Comparison of ENCODE assay signal across 8 mouse cellular contexts in the genomic region with DNA sequence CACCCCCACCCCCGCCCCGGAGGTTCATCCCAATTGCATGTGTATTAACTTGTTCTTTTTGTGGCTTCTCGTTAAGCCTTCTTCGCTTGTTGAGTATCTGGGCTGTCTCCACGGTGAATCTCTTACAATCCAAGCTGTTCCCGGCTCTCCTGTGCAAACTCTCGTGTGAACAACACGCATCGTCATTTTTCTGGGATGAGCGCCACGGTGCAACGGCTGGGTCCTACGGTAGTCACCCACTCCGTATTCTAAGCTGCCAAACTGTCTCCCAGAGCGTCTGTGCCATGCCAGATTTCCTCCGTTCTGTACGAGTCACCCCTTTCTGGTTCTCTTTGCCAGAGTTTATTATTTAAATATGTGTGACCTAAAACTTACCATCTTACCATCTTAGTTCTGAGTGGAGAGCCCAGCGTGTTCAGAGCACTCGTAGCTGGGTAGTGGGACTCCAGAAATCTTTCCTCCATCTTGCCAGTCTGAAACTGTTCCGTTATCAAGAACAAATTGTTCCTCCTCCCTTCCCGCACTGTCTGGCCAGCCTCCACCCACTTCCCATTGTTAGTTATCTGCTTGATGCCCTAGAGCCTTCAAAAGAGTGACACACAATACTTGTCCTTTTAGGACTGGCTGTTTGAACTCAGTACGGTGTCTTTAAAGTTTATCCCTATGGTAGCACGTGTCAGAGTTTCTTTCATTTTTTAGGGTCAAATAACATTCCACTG.
DNase-seq lines count a peak whose midpoint lies in the region; ATAC-seq and TF ChIP-seq lines count a peak whose summit lies in the region.

No protein-coding gene starts in this region.

- H3K4me3 ChIP-seq in forebrain, embryonic 14.5 days (ENCODE audit: low read depth, low read length), result no peak overlapping the region
- H3K4me3 ChIP-seq in forebrain, embryonic 10.5 days, result no peak overlapping the region
- no peak overlapping the region for H3K4me3 ChIP-seq in intestine, postnatal 0 days (ENCODE audit: low read depth, low read length)

- no peaks in the 10 kb centered on the region for H3K9me3 ChIP-seq in forebrain, embryonic 14.5 days (replicated peaks; ENCODE audit: control insufficient read depth, low read length)
- H3K9me3 ChIP-seq in forebrain, embryonic 10.5 days, result no peaks in the 10 kb centered on the region
- no peaks in the 10 kb centered on the region for H3K9me3 ChIP-seq in intestine, postnatal 0 days (ENCODE audit: control insufficient read depth)

- TF ChIP-seq CTCF in brain, embryonic 14.5 days (IDR thresholded peaks at IDR 0.05; ENCODE audit: borderline replicate concordance, extremely low read depth, insufficient read depth, insufficient read length), result no peak
- TF ChIP-seq CTCF in intestine, postnatal 0 days (IDR thresholded peaks at IDR 0.05; ENCODE audit: low read depth), result no peak

- WGBS in forebrain, embryonic 14.5 days, result 70% methylated on average over 23 of the region's 23 CpGs
- 92% methylated on average over 23 of the region's 23 CpGs for WGBS in forebrain, embryonic 10.5 days
- 82% methylated on average over 23 of the region's 23 CpGs for WGBS in intestine, postnatal 0 days

- peak; percentile 79 for DNase-seq in forebrain, embryonic 14.5 days (ENCODE audit: low spot score)
- DNase-seq in forebrain, embryonic 10.5 days (ENCODE audit: extremely low spot score, low spot score), result no peak
- DNase-seq in brain, embryonic 14.5 days (ENCODE audit: low read depth), result peak; percentile 81
- peak; percentile 86 to 93 for DNase-seq in layer of hippocampus, postnatal 14 days (ENCODE audit: low spot score in 2 of 2)
- no peak for DNase-seq in c-Kit-positive CD71-positive TER-119-positive erythroid progenitor cells, embryonic 14.5 days (ENCODE audit: low spot score)
- no peak for DNase-seq in urinary bladder, postnatal 14 days (ENCODE audit: low spot score)

- H3K9ac ChIP-seq in forebrain, embryonic 14.5 days (ENCODE audit: low read length), result no peak overlapping the region
- no peak overlapping the region for H3K9ac ChIP-seq in intestine, postnatal 0 days (ENCODE audit: low read depth, low read length)

- H3K4me1 ChIP-seq in forebrain, embryonic 14.5 days (ENCODE audit: control insufficient read depth, insufficient read depth, low read length), result no peaks in the 10 kb centered on the region
- H3K4me1 ChIP-seq in forebrain, embryonic 10.5 days, result no peaks in the 10 kb centered on the region
- H3K4me1 ChIP-seq in intestine, postnatal 0 days (replicated peaks; ENCODE audit: control insufficient read depth, insufficient read depth, low read length), result no peaks in the 10 kb centered on the region

- no peak overlapping the region for H3K27ac ChIP-seq in forebrain, embryonic 14.5 days (ENCODE audit: low read depth, low read length)
- H3K27ac ChIP-seq in forebrain, embryonic 10.5 days, result no peak overlapping the region
- H3K27ac ChIP-seq in intestine, postnatal 0 days (ENCODE audit: low read depth, low read length), result no peak overlapping the region

- TF ChIP-seq POLR2A in brain, embryonic 14.5 days (IDR thresholded peaks at IDR 0.05; ENCODE audit: borderline replicate concordance, extremely low read depth, insufficient read depth, insufficient read length, poor library complexity, severe bottlenecking), result no peak

- no peak overlapping the region for H3K4me2 ChIP-seq in forebrain, embryonic 14.5 days (ENCODE audit: low read length)
- H3K4me2 ChIP-seq in intestine, postnatal 0 days (replicated peaks; ENCODE audit: low read depth), result no peak overlapping the region

- ATAC-seq in forebrain, embryonic 14.5 days, result peak; percentile 85; the same call in 1 of the 2 replicates
- 0 out of 2 replicates have a peak, but pooled peaks have one; percentile 30 for ATAC-seq in megakaryocyte progenitor cell, adult 5-6 weeks (replicated peaks; ENCODE audit: poor library complexity)
- no peak for ATAC-seq in intestine, postnatal 0 days

- H3K27me3 ChIP-seq in forebrain, embryonic 14.5 days (replicated peaks; ENCODE audit: control insufficient read depth, insufficient read depth, low read length), result no peaks in the 10 kb centered on the region
- no peaks in the 10 kb centered on the region for H3K27me3 ChIP-seq in forebrain, embryonic 10.5 days (ENCODE audit: poor library complexity, severe bottlenecking)
- no peaks in the 10 kb centered on the region for H3K27me3 ChIP-seq in intestine, postnatal 0 days (replicated peaks; ENCODE audit: control insufficient read depth, insufficient read depth, low read length)

- no peaks in the 10 kb centered on the region for H3K36me3 ChIP-seq in forebrain, embryonic 14.5 days (ENCODE audit: control insufficient read depth, insufficient read depth, low read length)
- H3K36me3 ChIP-seq in forebrain, embryonic 10.5 days (replicated peaks), result no peaks in the 10 kb centered on the region
- H3K36me3 ChIP-seq in intestine, postnatal 0 days (ENCODE audit: control insufficient read depth, insufficient read depth), result no peaks in the 10 kb centered on the region

Comparison
In these comparisons a context has a peak if more than half of its experiments do, and no peak if none do; other contexts are left out.
1. DNase-seq: peak in forebrain, embryonic 14.5 days (single experiment), brain, embryonic 14.5 days (single experiment) and layer of hippocampus, postnatal 14 days (2 of 2); none in forebrain, embryonic 10.5 days (single experiment), c-Kit-positive CD71-positive TER-119-positive erythroid progenitor cells, embryonic 14.5 days (single experiment) and urinary bladder, postnatal 14 days (single experiment).